Mouse (Mus musculus): ENCODE measurements around the gene Hoxb6. TPM values are rescaled to one million over a fixed set of nuclear protein-coding genes. Genes with fewer than 3 reads are reported as not detected.

The Hoxb6 gene
- total RNA-seq, 4 experiments from 2014 or later = 56.4 to 77.8 (median 59.5) TPM

GRCm38 (mm10) chr11:96316696-96317607, 24.7 kb downstream of the Hoxb6 start:
- DNase-seq = no peak

- no peak for DNase-seq
Observed at GRCm38 (mm10) chr11:96317608-96318367, 25.5 kb downstream of the Hoxb6 start, which contains the start of gene Hoxb4. Gene Hoxb4, plus strand, starts transcription at chr11:96318267.

DNA sequence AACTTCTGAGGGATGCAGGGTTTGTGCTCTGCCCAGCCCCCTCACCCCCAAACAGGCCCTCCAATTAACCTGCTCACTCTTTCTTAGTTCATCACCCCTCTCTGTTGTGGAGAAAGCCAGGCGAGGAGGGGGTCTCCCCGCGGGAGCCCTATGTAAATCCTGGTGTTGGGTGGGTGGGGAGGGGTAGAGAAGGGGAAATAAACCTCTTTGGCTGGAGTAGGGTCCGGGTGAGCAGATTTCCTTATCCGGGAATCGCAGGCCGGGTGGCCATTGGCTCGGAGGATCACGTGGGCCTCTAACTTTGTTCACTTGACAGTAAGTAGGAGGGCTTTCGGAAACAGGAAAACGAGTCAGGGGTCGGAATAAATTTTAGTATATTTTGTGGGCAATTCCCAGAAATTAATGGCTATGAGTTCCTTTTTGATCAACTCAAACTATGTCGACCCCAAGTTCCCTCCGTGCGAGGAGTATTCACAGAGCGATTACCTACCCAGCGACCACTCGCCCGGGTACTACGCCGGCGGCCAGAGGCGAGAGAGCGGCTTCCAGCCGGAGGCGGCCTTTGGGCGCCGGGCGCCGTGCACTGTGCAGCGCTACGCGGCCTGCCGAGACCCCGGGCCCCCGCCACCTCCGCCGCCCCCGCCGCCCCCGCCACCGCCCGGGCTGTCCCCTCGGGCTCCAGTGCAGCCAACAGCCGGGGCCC, 26.2 kb downstream of the Hoxb6 start:
- DNase-seq = peak; percentile 82

DNA sequence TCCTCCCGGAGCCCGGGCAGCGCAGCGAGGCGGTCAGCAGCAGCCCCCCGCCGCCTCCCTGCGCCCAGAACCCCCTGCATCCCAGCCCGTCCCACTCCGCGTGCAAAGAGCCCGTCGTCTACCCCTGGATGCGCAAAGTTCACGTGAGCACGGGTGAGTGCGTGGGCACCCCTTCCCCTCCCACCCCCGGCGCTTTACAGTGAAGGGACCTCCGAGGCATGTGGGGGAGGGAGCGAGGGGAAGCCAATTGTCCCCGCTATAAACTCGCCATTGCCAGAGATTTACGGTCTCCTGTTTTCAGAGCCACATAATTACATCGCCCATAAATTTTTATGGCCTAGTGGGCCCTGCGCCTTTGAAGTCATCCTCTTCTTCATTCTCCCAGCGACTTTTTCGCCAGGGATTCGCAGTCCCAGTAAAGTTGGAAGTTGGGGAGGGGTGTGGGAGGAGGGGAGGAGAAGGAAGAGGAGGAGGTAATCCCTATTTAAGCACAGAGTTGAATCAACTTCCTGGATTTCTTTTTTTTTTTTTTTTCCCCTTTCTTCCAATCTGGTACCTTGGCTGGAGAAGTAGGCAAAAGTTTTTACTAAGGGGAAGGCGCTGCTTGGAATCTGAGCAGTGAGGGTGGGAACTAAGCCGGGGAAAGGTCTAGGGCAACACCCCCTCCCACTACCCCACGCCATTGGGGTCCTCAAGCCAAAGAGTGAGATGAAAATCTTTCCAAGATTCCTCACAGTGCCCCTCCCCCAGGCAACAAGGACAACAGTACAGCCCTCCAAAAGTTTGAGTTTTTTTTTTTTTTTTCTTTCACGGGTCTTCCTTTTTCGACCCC, 27.0 kb downstream of the Hoxb6 start:
- DNase-seq = no peak

- DNase-seq = no peak
Observed at GRCm38 (mm10) chr11:96319910-96320309, 27.6 kb downstream of the Hoxb6 start.

- DNase-seq = no peak
Observed at GRCm38 (mm10) chr11:96320688-96321087, 28.4 kb downstream of the Hoxb6 start.

DNA sequence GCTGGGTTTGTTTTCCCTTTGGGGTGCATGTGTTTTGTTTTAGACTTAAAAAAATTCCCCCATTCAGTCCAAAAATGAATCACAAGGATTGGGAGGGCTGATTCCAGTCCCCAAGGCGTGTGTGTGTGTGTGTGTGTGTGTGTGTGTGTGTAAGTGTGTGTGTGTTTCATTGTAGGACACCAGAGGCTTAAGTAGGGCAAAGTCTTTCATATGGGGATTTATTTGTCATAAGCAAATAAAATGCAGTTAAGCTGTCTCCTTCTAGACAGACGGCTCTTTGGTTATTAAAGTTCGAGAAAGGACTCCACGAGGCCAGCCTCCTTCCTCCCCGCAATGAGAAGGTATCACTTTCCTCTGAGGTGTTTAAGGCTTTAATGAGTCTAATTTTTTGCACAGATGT, 29.6 kb downstream of the Hoxb6 start:
- DNase-seq = no peak

GRCm38 (mm10) chr11:96322738-96323137, 30.5 kb downstream of the Hoxb6 start:
- DNase-seq = no peak

DNA sequence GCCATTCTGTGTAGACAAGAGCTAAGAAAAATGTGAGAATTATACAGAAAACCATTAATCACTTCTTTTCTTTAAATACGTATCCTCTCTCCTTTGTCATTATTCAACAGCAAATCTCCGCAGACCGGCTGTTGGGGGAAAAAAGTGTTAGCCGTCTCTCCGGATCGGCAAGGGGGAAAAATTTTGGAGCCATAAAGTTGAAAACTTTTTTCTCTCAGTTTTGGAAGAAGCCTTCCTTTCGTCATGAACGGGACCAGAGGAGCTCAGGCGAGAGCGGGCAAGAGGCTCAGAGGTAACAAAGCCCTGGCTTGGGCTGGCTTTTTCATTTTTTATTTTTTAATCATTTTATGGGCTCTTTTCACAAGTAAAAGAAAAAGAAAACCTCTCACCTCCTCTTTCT, 30.9 kb downstream of the Hoxb6 start, which contains the start of gene Hoxb3:
TSS of gene Hoxb3 (plus strand) at position 173 of the 400 bp plus-strand sequence.
- DNase-seq = no peak

- no peak for DNase-seq
Observed at GRCm38 (mm10) chr11:96324125-96324524, 31.8 kb downstream of the Hoxb6 start.

DNA sequence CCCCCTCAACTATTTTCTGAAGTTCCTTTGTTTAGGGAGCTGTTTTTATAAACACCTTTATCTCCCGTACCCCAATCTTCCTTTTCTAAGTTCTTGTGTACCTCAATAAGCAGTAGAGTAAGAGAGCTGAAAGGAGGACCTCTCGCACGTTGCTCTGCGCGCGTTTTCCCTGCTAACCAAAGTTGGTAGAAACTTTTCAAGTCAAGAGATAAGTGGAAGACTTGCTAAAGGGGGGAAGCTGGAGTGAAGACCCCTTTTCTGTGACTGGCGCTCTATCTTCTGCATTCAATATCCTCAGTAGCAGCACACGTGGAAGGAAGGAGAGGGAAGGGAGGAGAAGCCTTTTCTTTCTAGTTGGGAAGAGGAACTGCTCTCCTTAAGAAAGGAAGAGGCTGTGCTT, 32.7 kb downstream of the Hoxb6 start:
- no peak for DNase-seq

DNA sequence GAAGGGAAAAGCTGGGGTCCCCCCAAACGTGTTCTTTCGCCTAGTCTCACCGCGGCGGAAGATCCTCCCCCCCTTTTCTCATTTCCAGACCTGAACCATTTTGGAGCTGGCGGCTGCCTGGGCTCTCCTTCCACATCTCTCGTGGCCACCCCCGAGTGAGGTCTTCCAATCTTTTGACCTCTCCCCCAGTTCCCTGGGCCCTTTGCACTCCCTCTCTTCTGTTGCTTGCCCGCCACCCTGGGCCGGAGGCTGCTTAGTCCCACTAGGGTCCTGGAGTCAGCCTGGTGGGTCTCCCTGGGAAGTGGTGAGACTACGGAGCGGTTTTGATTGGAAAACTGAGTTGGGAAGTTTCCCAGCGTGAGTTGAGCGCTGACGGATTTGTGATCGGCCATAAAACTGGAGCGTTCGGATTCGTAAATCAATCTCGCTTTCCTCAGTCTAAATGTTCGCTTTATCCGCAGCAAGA, 33.5 kb downstream of the Hoxb6 start:
- DNase-seq = no peak

GRCm38 (mm10) chr11:96326705-96327104, 34.4 kb downstream of the Hoxb6 start:
- DNase-seq = no peak

DNA sequence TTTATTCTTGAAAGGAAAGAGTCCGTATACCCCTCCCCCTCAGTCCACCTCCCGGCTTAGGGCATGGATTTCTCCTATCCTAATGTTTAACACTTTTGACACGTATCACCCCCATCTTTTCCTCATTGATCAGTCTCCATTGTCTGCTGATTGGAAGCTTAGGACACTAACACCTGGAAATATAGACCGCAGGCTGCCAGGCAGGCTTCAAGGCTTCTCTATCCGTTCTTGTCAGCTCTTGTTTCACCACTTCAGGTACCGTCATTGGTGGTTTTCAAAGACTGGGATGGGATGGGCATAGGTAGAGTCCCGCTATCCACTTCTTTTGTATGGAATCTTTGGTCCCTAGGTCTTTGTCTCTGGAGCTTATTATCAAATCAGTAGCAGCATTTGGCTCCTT, 34.8 kb downstream of the Hoxb6 start:
- no peak for DNase-seq

DNA sequence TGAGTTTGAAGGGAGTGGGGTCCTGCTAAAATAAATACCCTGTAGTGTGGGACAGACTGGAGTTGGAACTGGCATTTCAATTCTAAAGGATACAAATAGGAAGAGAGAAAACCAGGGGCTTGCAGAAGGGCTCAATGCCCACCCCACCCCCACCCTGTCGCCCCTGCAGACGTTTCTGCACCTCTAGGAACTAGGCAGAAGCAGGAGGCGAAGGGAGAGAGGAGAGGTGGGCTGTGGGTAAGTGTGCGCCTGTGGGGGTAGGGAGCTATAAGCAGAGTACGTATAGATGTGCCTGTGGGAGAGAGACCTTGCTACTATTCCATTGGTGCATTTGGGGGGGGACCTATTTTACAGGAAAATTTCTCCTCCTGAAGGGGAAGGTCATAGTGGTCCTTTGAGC, 35.5 kb downstream of the Hoxb6 start:
- DNase-seq = no peak

- no peak for DNase-seq
Observed at GRCm38 (mm10) chr11:96328605-96329004, 36.3 kb downstream of the Hoxb6 start.

GRCm38 (mm10) chr11:96332105-96332504, 39.8 kb downstream of the Hoxb6 start:
- no peak for DNase-seq

- no peak for DNase-seq
Observed at GRCm38 (mm10) chr11:96332618-96333032, 40.3 kb downstream of the Hoxb6 start.

DNA sequence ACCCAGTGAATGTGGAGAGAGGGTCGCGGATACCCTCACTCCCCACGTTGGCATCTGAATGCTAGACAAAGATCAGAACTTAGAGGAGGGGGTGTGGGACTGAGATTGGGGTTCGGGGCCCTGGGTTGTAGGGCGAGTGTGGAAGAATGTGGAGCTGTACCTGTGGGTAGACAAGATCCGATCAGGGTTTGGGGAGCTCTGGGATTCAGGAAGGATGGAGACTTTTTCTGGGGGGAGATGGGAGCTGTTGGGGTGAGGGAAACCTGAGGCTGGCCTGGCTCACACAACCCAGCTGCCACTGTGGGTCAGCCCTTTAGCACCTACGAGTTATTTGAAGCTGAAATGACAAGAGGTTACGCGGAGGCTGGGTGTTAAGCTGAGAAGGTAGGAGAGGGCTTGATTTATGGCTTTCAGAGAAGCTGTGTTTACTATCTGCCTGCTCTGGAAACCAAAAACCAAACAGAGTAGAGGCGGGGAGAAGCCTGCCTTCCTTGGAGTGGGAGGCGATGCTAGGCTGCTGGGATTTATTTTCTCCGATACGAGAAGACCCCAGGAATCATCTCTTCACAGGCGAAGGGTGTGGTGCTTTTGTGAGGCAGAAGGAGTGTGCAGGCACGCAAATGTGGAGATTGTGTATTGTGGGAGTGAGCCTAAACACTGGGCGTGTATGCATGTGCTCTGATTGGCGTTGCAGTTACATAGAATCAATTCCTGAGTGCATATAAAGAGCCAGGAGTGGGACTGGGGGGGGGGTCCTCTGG, 41.1 kb downstream of the Hoxb6 start:
- no peak for DNase-seq

GRCm38 (mm10) chr11:96334002-96334364, 41.7 kb downstream of the Hoxb6 start:
- DNase-seq = no peak

DNA sequence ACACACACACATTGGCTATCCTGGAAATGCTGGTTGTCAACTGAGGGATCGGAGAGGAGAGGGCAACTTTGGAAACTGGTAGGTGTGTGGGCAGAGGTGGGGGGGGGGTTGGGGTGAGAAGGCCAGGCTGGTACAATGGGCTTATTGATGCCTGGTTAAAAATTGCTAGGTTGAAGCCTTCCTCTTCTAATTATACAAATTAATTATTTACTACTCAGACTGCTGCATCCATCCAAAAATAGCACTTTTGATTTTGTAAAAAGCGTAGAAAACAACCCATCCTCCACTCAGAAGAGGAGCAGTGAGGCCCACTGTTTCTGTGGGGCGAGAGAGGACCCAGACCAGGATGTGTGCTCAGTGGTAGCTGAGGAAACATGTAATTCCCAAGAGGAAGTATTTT, 42.7 kb downstream of the Hoxb6 start:
- DNase-seq = no peak

All from adrenal gland, adult 8-10 months (tissue).